ENCODE assay signal across 7 mouse cellular contexts in genomic region chr12:87266827-87267603, GRCm38 (mm10). TPM values are rescaled to one million over a fixed set of nuclear protein-coding genes. Genes with fewer than 3 reads are reported as not detected.
DNase-seq lines count a peak whose midpoint lies in the region; ATAC-seq and TF ChIP-seq lines count a peak whose summit lies in the region.

No protein-coding gene starts in this region.

- H3K9ac ChIP-seq in liver, postnatal 0 days (replicated peaks): peak overlapping the region; percentile 90
- peak overlapping the region; percentile 79 for H3K9ac ChIP-seq in stomach, postnatal 0 days (ENCODE audit: low read length)

- no peaks in the 10 kb centered on the region for H3K27me3 ChIP-seq in liver, postnatal 0 days (ENCODE audit: insufficient read depth, low read length)
- H3K27me3 ChIP-seq in stomach, postnatal 0 days (ENCODE audit: control insufficient read depth, insufficient read depth, low read length): no peaks in the 10 kb centered on the region

- H3K9me3 ChIP-seq in liver, postnatal 0 days (ENCODE audit: low read length): no peaks in the 10 kb centered on the region
- no peaks in the 10 kb centered on the region for H3K9me3 ChIP-seq in stomach, postnatal 0 days (ENCODE audit: control insufficient read depth, low read length)

- no peak for TF ChIP-seq POLR2A in lung, adult 2 months (IDR thresholded peaks at IDR 0.05; ENCODE audit: borderline replicate concordance, extremely low read depth, low read depth, low read length)

- DNase-seq in lung, adult 2 months: no peak
- DNase-seq in lung, postnatal 4 days: no peak
- peak; percentile 37 for DNase-seq in gonadal fat pad, adult 2 months (ENCODE audit: low read depth)
- no peak for DNase-seq in liver, postnatal 0 days
- no peak for DNase-seq in stomach, postnatal 0 days (ENCODE audit: low spot score)
- no peak for DNase-seq in cerebellum, adult 11-12 months

- H3K36me3 ChIP-seq in liver, postnatal 0 days (replicated peaks; ENCODE audit: insufficient read depth, low read length): peaks cover 31% of the 10 kb centered on the region
- peaks cover 12% of the 10 kb centered on the region for H3K36me3 ChIP-seq in stomach, postnatal 0 days (ENCODE audit: control insufficient read depth, insufficient read depth, low read length)

- no peak for TF ChIP-seq EP300 in liver, postnatal 0 days (IDR thresholded peaks at IDR 0.05; ENCODE audit: low read depth)
- TF ChIP-seq EP300 in stomach, postnatal 0 days (optimal IDR thresholded peaks at IDR 0.05): no peak

- peak overlapping the region; percentile 85 for H3K4me2 ChIP-seq in liver, postnatal 0 days (ENCODE audit: low read depth, low read length)
- peak overlapping the region; percentile 92 for H3K4me2 ChIP-seq in stomach, postnatal 0 days (replicated peaks; ENCODE audit: low read depth)

- TF ChIP-seq CTCF in lung, adult 2 months (IDR thresholded peaks at IDR 0.05; ENCODE audit: insufficient read depth, low read length): no peak
- TF ChIP-seq CTCF in liver, postnatal 0 days (IDR thresholded peaks at IDR 0.05; ENCODE audit: low read depth): no peak
- TF ChIP-seq CTCF in stomach, postnatal 0 days (IDR thresholded peaks at IDR 0.05; ENCODE audit: low read depth): no peak

- H3K4me3 ChIP-seq in lung, adult 2 months (replicated peaks; ENCODE audit: extremely low read depth, low read depth, low read length): peak overlapping the region; percentile 75
- H3K4me3 ChIP-seq in brown adipose tissue, adult 24 weeks (ENCODE audit: insufficient read depth, low read depth, low read length): peak overlapping the region; percentile 83
- H3K4me3 ChIP-seq in liver, postnatal 0 days (ENCODE audit: low read depth, low read length): peak overlapping the region; percentile 82
- peak overlapping the region; percentile 80 for H3K4me3 ChIP-seq in stomach, postnatal 0 days (ENCODE audit: low read depth, low read length)

- H3K27ac ChIP-seq in brown adipose tissue, adult 24 weeks (replicated peaks; ENCODE audit: low read depth, low read length): peak overlapping the region; percentile 98
- peak overlapping the region; percentile 92 for H3K27ac ChIP-seq in liver, postnatal 0 days (ENCODE audit: low read depth)
- H3K27ac ChIP-seq in stomach, postnatal 0 days (replicated peaks): peak overlapping the region; percentile 90

- peaks cover 10% of the 10 kb centered on the region; the same call in 1 of the 2 replicates for H3K4me1 ChIP-seq in lung, adult 2 months (ENCODE audit: control insufficient read depth, insufficient read depth, low read length)
- no peaks in the 10 kb centered on the region; the same call in 1 of the 2 replicates for H3K4me1 ChIP-seq in brown adipose tissue, adult 24 weeks (ENCODE audit: control insufficient read depth, insufficient read depth, insufficient read length, low read length)
- H3K4me1 ChIP-seq in liver, postnatal 0 days (ENCODE audit: insufficient read depth): no peaks in the 10 kb centered on the region
- no peaks in the 10 kb centered on the region; the same call in 1 of the 2 replicates for H3K4me1 ChIP-seq in stomach, postnatal 0 days (replicated peaks; ENCODE audit: control insufficient read depth, insufficient read depth)

- under 1% methylated on average over 31 of the region's 31 CpGs for WGBS in lung, adult 2 months
- WGBS in liver, postnatal 0 days (ENCODE audit: insufficient replicate concordance): under 1% methylated on average over 25 of the region's 31 CpGs
- WGBS in stomach, postnatal 0 days: under 1% methylated on average over 31 of the region's 31 CpGs

- ATAC-seq in liver, postnatal 0 days: peak; percentile 43
- peak; percentile 59 for ATAC-seq in stomach, postnatal 0 days (ENCODE audit: low FRiP score, low TSS enrichment)

RNA-seq across cellular contexts. Expression of gene Ahsa1, which starts 0.7 kb away (rescaled TPM):
- polyA plus RNA-seq in lung, adult 2 months (2012; rRNA removed): 46.6 and 53.5 TPM in 2 replicates
- 89.7 and 140 TPM in 2 replicates for polyA plus RNA-seq in brown adipose tissue, adult 24 weeks (2012; ENCODE audit: insufficient read depth, insufficient read length, missing spikeins)
- polyA plus RNA-seq in gonadal fat pad, adult 2 months (2012; rRNA removed): 49.4 and 62.6 TPM in 2 replicates
- 89.4 and 91.5 TPM in 2 replicates for polyA plus RNA-seq in liver, postnatal 0 days (2015; fragmentation: Nextera tagmentation; extraction: Ambion mirVana)
- 94.9 and 96.1 TPM in 2 replicates for polyA plus RNA-seq in stomach, postnatal 0 days (2015; fragmentation: Nextera tagmentation; extraction: Ambion mirVana)

RNA-seq across cellular contexts. Expression of gene Vipas39, which starts 1.0 kb away (rescaled TPM):
- 17.1 and 23.3 TPM in 2 replicates for polyA plus RNA-seq in lung, adult 2 months (2012; rRNA removed)
- 24.3 and 30.8 TPM in 2 replicates for polyA plus RNA-seq in brown adipose tissue, adult 24 weeks (2012; ENCODE audit: insufficient read depth, insufficient read length, missing spikeins)
- polyA plus RNA-seq in gonadal fat pad, adult 2 months (2012; rRNA removed): 28.9 and 36.7 TPM in 2 replicates
- 8.2 and 8.9 TPM in 2 replicates for polyA plus RNA-seq in liver, postnatal 0 days (2015; fragmentation: Nextera tagmentation; extraction: Ambion mirVana)
- 20.7 and 22.3 TPM in 2 replicates for polyA plus RNA-seq in stomach, postnatal 0 days (2015; fragmentation: Nextera tagmentation; extraction: Ambion mirVana)

RNA-seq across cellular contexts. Expression of gene Noxred1, which starts 28.5 kb away (rescaled TPM):
- polyA plus RNA-seq in lung, adult 2 months (2012; rRNA removed): 0.31 and 0.91 TPM in 2 replicates
- 0.71 and 1.3 TPM in 2 replicates for polyA plus RNA-seq in brown adipose tissue, adult 24 weeks (2012; ENCODE audit: insufficient read depth, insufficient read length, missing spikeins)
- polyA plus RNA-seq in gonadal fat pad, adult 2 months (2012; rRNA removed): 0.35 and 0.72 TPM in 2 replicates
- polyA plus RNA-seq in liver, postnatal 0 days (2015; fragmentation: Nextera tagmentation; extraction: Ambion mirVana): 0.19 and 0.45 TPM in 2 replicates
- 0.11 TPM in 1 of 2 replicates, not detected in the other for polyA plus RNA-seq in stomach, postnatal 0 days (2015; fragmentation: Nextera tagmentation; extraction: Ambion mirVana)

RNA-seq across cellular contexts. Expression of gene Ism2, which starts 32.5 kb away (rescaled TPM):
- polyA plus RNA-seq in lung, adult 2 months (2012; rRNA removed): 0.38 and 0.56 TPM in 2 replicates
- polyA plus RNA-seq in brown adipose tissue, adult 24 weeks (2012; ENCODE audit: insufficient read depth, insufficient read length, missing spikeins): not detected in 2 replicates
- 6.0 and 8.6 TPM in 2 replicates for polyA plus RNA-seq in gonadal fat pad, adult 2 months (2012; rRNA removed)
- polyA plus RNA-seq in liver, postnatal 0 days (2015; fragmentation: Nextera tagmentation; extraction: Ambion mirVana): 0.08 and 0.17 TPM in 2 replicates
- polyA plus RNA-seq in stomach, postnatal 0 days (2015; fragmentation: Nextera tagmentation; extraction: Ambion mirVana): 0.28 and 0.34 TPM in 2 replicates
